In the genomic region with DNA sequence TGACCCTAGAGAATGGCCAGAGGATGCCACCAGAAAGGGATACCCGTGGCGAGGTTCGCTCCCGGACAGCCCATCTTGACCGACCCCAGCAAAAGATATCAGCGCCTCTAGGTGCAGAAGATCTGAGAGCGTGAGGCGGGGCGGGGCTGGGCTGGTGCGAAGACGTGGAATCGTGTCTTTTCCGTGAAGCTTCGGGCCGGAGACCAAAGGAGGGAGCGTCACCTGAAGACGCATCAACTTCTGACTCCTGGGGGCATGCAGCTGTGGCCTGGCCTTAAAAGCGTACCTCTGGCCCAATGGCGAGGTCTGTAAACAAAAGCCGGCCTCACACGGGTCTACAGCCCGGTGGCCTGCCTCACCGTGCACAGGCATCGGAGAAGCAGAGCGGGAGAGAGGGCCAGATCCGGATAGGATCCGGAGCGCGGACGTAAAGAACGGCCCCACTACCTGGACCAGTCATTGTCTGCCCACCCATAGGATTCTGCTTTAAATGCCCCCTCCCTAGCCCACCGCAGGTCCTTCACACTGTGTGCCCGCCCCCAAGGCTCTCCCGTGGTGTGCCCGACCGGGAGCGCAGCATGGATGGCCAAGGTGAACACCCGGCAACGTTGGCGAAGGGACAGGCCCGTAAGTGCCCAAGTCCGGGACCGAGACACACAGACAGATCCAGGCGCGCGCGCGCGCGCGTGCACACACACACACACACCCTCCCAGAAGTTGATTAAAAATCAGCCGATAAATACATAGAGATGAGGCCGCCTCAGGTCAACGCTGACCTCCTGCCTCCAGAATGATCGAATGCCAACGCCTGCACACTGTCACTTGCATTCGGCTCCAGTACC, we compare ENCODE assay signal across 8 mouse cellular contexts. TPM values are rescaled to one million over a fixed set of nuclear protein-coding genes. Genes with fewer than 3 reads are reported as not detected.
DNase-seq lines count a peak whose midpoint lies in the region; ATAC-seq and TF ChIP-seq lines count a peak whose summit lies in the region.

No protein-coding gene starts in this region.

- H3K36me3 ChIP-seq in heart, adult 2 months (ENCODE audit: control insufficient read depth, insufficient read depth, low read length), result no peaks in the 10 kb centered on the region
- no peaks in the 10 kb centered on the region for H3K36me3 ChIP-seq in limb, embryonic 14.5 days (ENCODE audit: control insufficient read depth, insufficient read depth, low read length)
- H3K36me3 ChIP-seq in midbrain, embryonic 16.5 days (ENCODE audit: control insufficient read depth, insufficient read depth, low read length), result no peaks in the 10 kb centered on the region
- no peaks in the 10 kb centered on the region for H3K36me3 ChIP-seq in stomach, embryonic 16.5 days (ENCODE audit: control insufficient read depth, insufficient read depth, low read length)

- peak overlapping the region; percentile 50 for H3K4me3 ChIP-seq in heart, adult 2 months
- peak overlapping the region; percentile 72 for H3K4me3 ChIP-seq in limb, embryonic 14.5 days (replicated peaks; ENCODE audit: low read length)
- H3K4me3 ChIP-seq in midbrain, embryonic 16.5 days (ENCODE audit: low read depth, low read length), result peak overlapping the region; percentile 71
- peak overlapping the region; percentile 75 for H3K4me3 ChIP-seq in stomach, embryonic 16.5 days (replicated peaks; ENCODE audit: low read length)

- H3K4me2 ChIP-seq in limb, embryonic 14.5 days (replicated peaks; ENCODE audit: low read depth, low read length, severe bottlenecking), result peak overlapping the region; percentile 98
- peak overlapping the region; percentile 88 for H3K4me2 ChIP-seq in midbrain, embryonic 16.5 days (ENCODE audit: low read length)
- H3K4me2 ChIP-seq in stomach, embryonic 16.5 days (ENCODE audit: low read depth, low read length), result peak overlapping the region; percentile 99

- TF ChIP-seq CTCF in heart, adult 2 months (IDR thresholded peaks at IDR 0.05), result no peak

- no peak for TF ChIP-seq EP300 in heart, adult 2 months (IDR thresholded peaks at IDR 0.05; ENCODE audit: insufficient read depth, low read depth, low read length)

- H3K9me3 ChIP-seq in limb, embryonic 14.5 days (ENCODE audit: control insufficient read depth, low read length), result no peaks in the 10 kb centered on the region
- no peaks in the 10 kb centered on the region for H3K9me3 ChIP-seq in midbrain, embryonic 16.5 days (replicated peaks; ENCODE audit: control insufficient read depth, low read length, poor library complexity, severe bottlenecking)
- no peaks in the 10 kb centered on the region for H3K9me3 ChIP-seq in stomach, embryonic 16.5 days (replicated peaks; ENCODE audit: control insufficient read depth, low read length)

- intact Hi-C loops in heart, adult 2 months (cut with DNase I), result no loop called here

- H3K27me3 ChIP-seq in heart, adult 2 months (ENCODE audit: control insufficient read depth, insufficient read depth, low read length), result peaks cover 5% of the 10 kb centered on the region; the same call in 1 of the 2 replicates
- H3K27me3 ChIP-seq in limb, embryonic 14.5 days (ENCODE audit: control insufficient read depth, insufficient read depth, low read length), result no peaks in the 10 kb centered on the region
- H3K27me3 ChIP-seq in midbrain, embryonic 16.5 days (ENCODE audit: control insufficient read depth, insufficient read depth, low read depth, low read length), result no peaks in the 10 kb centered on the region
- no peaks in the 10 kb centered on the region for H3K27me3 ChIP-seq in stomach, embryonic 16.5 days (ENCODE audit: control insufficient read depth, insufficient read depth, low read length)

- peak overlapping the region; percentile 55; the same call in 1 of the 2 replicates for H3K9ac ChIP-seq in heart, adult 2 months (ENCODE audit: low read depth, low read length)
- H3K9ac ChIP-seq in limb, embryonic 14.5 days (ENCODE audit: low read depth, low read length, severe bottlenecking), result peak overlapping the region; percentile 66
- H3K9ac ChIP-seq in midbrain, embryonic 16.5 days (ENCODE audit: low read depth, low read length), result peak overlapping the region; percentile 73
- peak overlapping the region; percentile 83 for H3K9ac ChIP-seq in stomach, embryonic 16.5 days (ENCODE audit: low read length)

- DNase-seq in heart, adult 18-20 months, result peak; percentile 19 to 49
- DNase-seq in heart, adult 8-10 months (ENCODE audit: low spot score), result no peak
- DNase-seq in cerebellum, postnatal 25 days, result peak; percentile 76 to 80
- peak; percentile 30 to 55 for DNase-seq in heart, adult 2 months
- peak; percentile 24 for DNase-seq in kidney, adult 9 months
- no peak for DNase-seq in limb, embryonic 14.5 days (ENCODE audit: low spot score)

- no peak for TF ChIP-seq POLR2A in heart, adult 2 months (IDR thresholded peaks at IDR 0.05; ENCODE audit: insufficient read depth, low read depth, low read length)
- no peak for TF ChIP-seq POLR2A in limb, embryonic 14.5 days (IDR thresholded peaks at IDR 0.05; ENCODE audit: borderline replicate concordance, extremely low read depth, insufficient read depth, insufficient read length)

- no peak for ATAC-seq in limb, embryonic 14.5 days (ENCODE audit: low FRiP score, low read depth)
- ATAC-seq in midbrain, embryonic 16.5 days, result peak; percentile 52
- no peak for ATAC-seq in stomach, embryonic 16.5 days (ENCODE audit: insufficient read depth, low FRiP score)

- H3K79me2 ChIP-seq in heart, adult 2 months (replicated peaks; ENCODE audit: control insufficient read depth, insufficient read depth, low read length), result no peaks in the 10 kb centered on the region

- no peak overlapping the region for H3K27ac ChIP-seq in heart, adult 2 months
- peak overlapping the region; percentile 72 for H3K27ac ChIP-seq in limb, embryonic 14.5 days (replicated peaks; ENCODE audit: low read depth, low read length)
- peak overlapping the region; percentile 92 for H3K27ac ChIP-seq in midbrain, embryonic 16.5 days (ENCODE audit: low read length)
- H3K27ac ChIP-seq in stomach, embryonic 16.5 days (ENCODE audit: low read length), result peak overlapping the region; percentile 64

- WGBS in heart, adult 2 months, result under 1% methylated on average over 57 of the region's 57 CpGs
- under 1% methylated on average over 46 of the region's 57 CpGs for WGBS in limb, embryonic 14.5 days
- WGBS in midbrain, embryonic 16.5 days, result under 1% methylated on average over 57 of the region's 57 CpGs
- under 1% methylated on average over 57 of the region's 57 CpGs for WGBS in stomach, embryonic 16.5 days

- H3K4me1 ChIP-seq in heart, adult 2 months (ENCODE audit: control insufficient read depth, insufficient read depth, low read length), result no peaks in the 10 kb centered on the region
- H3K4me1 ChIP-seq in limb, embryonic 14.5 days (ENCODE audit: control insufficient read depth, insufficient read depth, low read length), result peaks cover 20% of the 10 kb centered on the region
- H3K4me1 ChIP-seq in midbrain, embryonic 16.5 days (ENCODE audit: control insufficient read depth, insufficient read depth, low read length), result peaks cover 31% of the 10 kb centered on the region
- peaks cover 15% of the 10 kb centered on the region for H3K4me1 ChIP-seq in stomach, embryonic 16.5 days (ENCODE audit: control insufficient read depth, insufficient read depth, low read length)

RNA-seq across cellular contexts. Expression of a gene that starts 0.8 kb away (rescaled TPM):
- 1 to 10 TPM; 8.1 to 8.5 TPM for total RNA-seq in heart, adult 18-20 months (2021)
- 1 to 10 TPM; 4.7 to 7.3 (median 6.7) TPM for total RNA-seq in heart, adult 8-10 months (2022)
- total RNA-seq in heart, adult 2 months (2021), result 1 to 10 TPM; 4.4 to 7.9 TPM
- polyA plus RNA-seq in heart, adult 2 months (2012; rRNA removed), result 2.3 and 2.5 TPM in 2 replicates
- 19.1 and 22.4 TPM in 2 replicates for polyA plus RNA-seq in limb, embryonic 14.5 days (2012; rRNA removed)
- polyA plus RNA-seq in limb, embryonic 14.5 days (2014; fragmentation: Nextera tagmentation; extraction: Ambion mirVana), result 54.9 and 57.2 TPM in 2 replicates
- 23.5 and 30.5 TPM in 2 replicates for polyA plus RNA-seq in midbrain, embryonic 16.5 days (2015; fragmentation: Nextera tagmentation; extraction: Ambion mirVana)
- 22.6 and 24.1 TPM in 2 replicates for polyA plus RNA-seq in stomach, embryonic 16.5 days (2015; fragmentation: Nextera tagmentation; extraction: Ambion mirVana)

Comparison
In these comparisons a context has a peak if more than half of its experiments do, and no peak if none do; other contexts are left out.
1. DNase-seq: peak in heart, adult 18-20 months (2 of 2), cerebellum, postnatal 25 days (2 of 2), heart, adult 2 months (2 of 2) and kidney, adult 9 months (single experiment); none in heart, adult 8-10 months (single experiment) and limb, embryonic 14.5 days (single experiment).
2. Peak in every context shown above with its lines, with median percentiles within 50 percentile points of each other: H3K4me3 ChIP-seq, H3K9ac ChIP-seq and H3K4me2 ChIP-seq.